Mouse (Mus musculus) heart, postnatal 0 days (tissue): ENCODE results near the gene Tssk6. TPM values are rescaled to one million over a fixed set of nuclear protein-coding genes. Genes with fewer than 3 reads are reported as not detected.

Experiments
- ATAC-seq: fragments of 200-750 bp; cut with Nextera tagmentation; 2 replicates; pipeline ENCODE4 v1.8.0; 2017; ENCODE audit warnings: low read depth, moderate number of reproducible peaks, moderate library complexity; ENCODE audit not compliant: insufficient read depth
- DNase-seq: peaks from one replicate; pipeline ENCODE4 v3.0.0-alpha.2; 2016; ENCODE audit warnings: low spot score
- H3K27ac ChIP-seq: fragments of 300-500 bp; sonication (generic); 2 replicates; pipeline ENCODE4 v1.5.1; 2014; ENCODE audit warnings: low read depth, mild to moderate bottlenecking
- H3K27me3 ChIP-seq: fragments of 300-500 bp; sonication (generic); 2 replicates; pipeline ENCODE4 v1.6.1; 2014; ENCODE audit warnings: low read length, mixed read lengths; ENCODE audit not compliant: control insufficient read depth, insufficient read depth
- H3K36me3 ChIP-seq: fragments of 300-500 bp; sonication (generic); replicated peaks from 2 replicates; pipeline ENCODE4 v1.6.1; 2014; ENCODE audit warnings: low read length, mixed read lengths; ENCODE audit not compliant: control insufficient read depth, insufficient read depth
- H3K4me1 ChIP-seq: fragments of 300-500 bp; sonication (generic); 2 replicates; pipeline ENCODE4 v1.6.1; 2014; ENCODE audit warnings: antibody characterized with exemption; ENCODE audit not compliant: control insufficient read depth, insufficient read depth
- H3K4me2 ChIP-seq: fragments of 300-500 bp; sonication (generic); 2 replicates; pipeline ENCODE4 v1.6.1; 2014; ENCODE audit warnings: low read depth, mild to moderate bottlenecking, low read length, moderate library complexity
- H3K4me3 ChIP-seq: fragments of 300-500 bp; sonication (generic); 2 replicates; pipeline ENCODE4 v1.5.1; 2014; ENCODE audit warnings: low read depth, low read length
- H3K9ac ChIP-seq: fragments of 300-500 bp; sonication (generic); replicated peaks from 2 replicates; pipeline ENCODE4 v1.6.1; 2014; ENCODE audit warnings: low read depth, low read length, mixed read lengths
- H3K9me3 ChIP-seq: fragments of 300-500 bp; sonication (generic); replicated peaks from 2 replicates; pipeline ENCODE4 v1.6.1; 2016; ENCODE audit warnings: low read length; ENCODE audit not compliant: control insufficient read depth
- CTCF ChIP-seq: IDR thresholded peaks from 2 replicates; pipeline ENCODE4 v1.5.1; 2016; ENCODE audit warnings: antibody characterized with exemption, control low read depth, low read depth
- EP300 ChIP-seq: IDR thresholded peaks from 2 replicates; pipeline ENCODE4 v1.6.1; 2016; ENCODE audit warnings: antibody characterized with exemption, low read depth
- WGBS: fragments of 180-500 bp; shearing (Covaris S2); extraction: QIAGEN DNeasy Blood & Tissue Kit; methylation state at CpG from one replicate; pipeline ENCODE4 v1.1.7; 2014; 5-methylcytosine and 5-hydroxymethylcytosine counted together
- polyA plus RNA-seq: library from polyadenylated mRNA; unstranded; fragments of >200 nt; fragmentation: Nextera tagmentation; extraction: Ambion mirVana; gene quantifications from 2 replicates; pipeline ENCODE4 v1.2.1, GENCODE M21; 2015
- total RNA-seq: library from RNA; depleted of rRNA; stranded (reverse); fragments of >200 nt; gene quantifications from 2 replicates; pipeline ENCODE4 v1.2.3, GENCODE M21; 2014; ENCODE audit warnings: low replicate concordance

The Tssk6 gene
- total and polyA plus RNA-seq, 2 experiments from 2014 or later, result 0.11 to 1.1 TPM

- H3K4me2 ChIP-seq, result no peak overlapping the region
- DNase-seq (peak; percentile 70), ATAC-seq (no peak; the same call in 1 of the 2 replicates)
- H3K4me3 ChIP-seq, result no peak overlapping the region
- no peak for TF ChIP-seq CTCF
- TF ChIP-seq EP300, result no peak
- no peaks in the 10 kb centered on the region for H3K27me3 ChIP-seq
- peaks cover 18% of the 10 kb centered on the region for H3K36me3 ChIP-seq
- H3K9me3 ChIP-seq, result no peaks in the 10 kb centered on the region
- no peaks in the 10 kb centered on the region; the same call in none of the 2 replicates for H3K4me1 ChIP-seq
- whole genome bisulfite sequencing, result 36% methylated on average over 11 of the region's 11 CpGs
- peak overlapping the region; percentile 63 for H3K27ac ChIP-seq
- no peak overlapping the region for H3K9ac ChIP-seq
Measured at GRCm38 (mm10) chr8:69919876-69920662, 18.1 kb downstream of the Tssk6 start.

GRCm38 (mm10) chr8:69921141-69921540 is 19.2 kb downstream of the Tssk6 start:
- TF ChIP-seq EP300 (no peak), CTCF (no peak)
- no peaks in the 10 kb centered on the region for H3K9me3 ChIP-seq
- peaks cover 18% of the 10 kb centered on the region for H3K36me3 ChIP-seq
- H3K4me2 ChIP-seq, result no peak overlapping the region
- no peaks in the 10 kb centered on the region; the same call in none of the 2 replicates for H3K4me1 ChIP-seq
- H3K27ac ChIP-seq, result peak overlapping the region; percentile 63; the same call in 1 of the 2 replicates
- H3K27me3 ChIP-seq, result no peaks in the 10 kb centered on the region
- DNase-seq (no peak), ATAC-seq (no peak)
- H3K4me3 ChIP-seq, result no peak overlapping the region
- WGBS, result 90% methylated on average over 2 of the region's 2 CpGs
- H3K9ac ChIP-seq, result no peak overlapping the region

- no peak for TF ChIP-seq CTCF
- no peak for ATAC-seq
- no peak for DNase-seq
- no peak overlapping the region for H3K27ac ChIP-seq
- no peak overlapping the region for H3K4me3 ChIP-seq
- H3K4me2 ChIP-seq, result no peak overlapping the region
- H3K9ac ChIP-seq, result no peak overlapping the region
- H3K4me1 ChIP-seq, result no peaks in the 10 kb centered on the region; the same call in none of the 2 replicates
- 36% methylated on average over 1 of the region's 1 CpGs for WGBS
- no peaks in the 10 kb centered on the region for H3K27me3 ChIP-seq
- H3K36me3 ChIP-seq, result peaks cover 9% of the 10 kb centered on the region; the same call in 1 of the 2 replicates
- no peaks in the 10 kb centered on the region for H3K9me3 ChIP-seq
Measured at GRCm38 (mm10) chr8:69923986-69924385, 22.0 kb downstream of the Tssk6 start.

- no peaks in the 10 kb centered on the region for H3K9me3 ChIP-seq
- no peak for TF ChIP-seq EP300
- TF ChIP-seq CTCF, result no peak
- H3K9ac ChIP-seq, result no peak overlapping the region
- no peaks in the 10 kb centered on the region; the same call in 1 of the 2 replicates for H3K4me1 ChIP-seq
- no peaks in the 10 kb centered on the region for H3K27me3 ChIP-seq
- ATAC-seq, result no peak
- no peak overlapping the region for H3K4me3 ChIP-seq
- H3K27ac ChIP-seq, result no peak overlapping the region
- H3K4me2 ChIP-seq, result no peak overlapping the region
- DNase-seq, result no peak
- H3K36me3 ChIP-seq, result peaks cover 9% of the 10 kb centered on the region; the same call in 1 of the 2 replicates
Measured at GRCm38 (mm10) chr8:69926901-69927300, 24.9 kb downstream of the Tssk6 start.

GRCm38 (mm10) chr8:69933811-69934210 is 31.8 kb downstream of the Tssk6 start:
- H3K9ac ChIP-seq, result no peak overlapping the region
- no peaks in the 10 kb centered on the region for H3K27me3 ChIP-seq
- H3K36me3 ChIP-seq, result peaks cover 13% of the 10 kb centered on the region
- no peak for TF ChIP-seq EP300
- no peak for TF ChIP-seq CTCF
- no peak for ATAC-seq
- H3K4me3 ChIP-seq, result no peak overlapping the region
- WGBS, result 33% methylated on average over 2 of the region's 2 CpGs
- DNase-seq, result no peak
- peaks cover 34% of the 10 kb centered on the region for H3K4me1 ChIP-seq
- no peak overlapping the region for H3K4me2 ChIP-seq
- H3K27ac ChIP-seq, result no peak overlapping the region
- H3K9me3 ChIP-seq, result no peaks in the 10 kb centered on the region

- peaks cover 40% of the 10 kb centered on the region for H3K4me1 ChIP-seq
Measured at GRCm38 (mm10) chr8:69934582-69934981, 32.6 kb downstream of the Tssk6 start.

More at GRCm38 (mm10) chr8:69934582-69934981, 32.6 kb downstream of the Tssk6 start:
- H3K9ac ChIP-seq, result no peak overlapping the region
- no peaks in the 10 kb centered on the region for H3K9me3 ChIP-seq
- H3K4me3 ChIP-seq, result no peak overlapping the region
- H3K27me3 ChIP-seq, result no peaks in the 10 kb centered on the region
- TF ChIP-seq CTCF (no peak), EP300 (no peak)
- ATAC-seq, result no peak
- H3K4me2 ChIP-seq, result no peak overlapping the region
- H3K27ac ChIP-seq, result no peak overlapping the region
- H3K36me3 ChIP-seq, result peaks cover 13% of the 10 kb centered on the region
- 63% methylated on average over 5 of the region's 5 CpGs for WGBS
- DNase-seq, result no peak
